Mouse (Mus musculus) lung, adult 2 months (tissue): ENCODE measurements around the gene Glyr1. TPM values are rescaled to one million over a fixed set of nuclear protein-coding genes. Genes with fewer than 3 reads are reported as not detected.

Experiments
- DNase-seq: peaks from one replicate; pipeline ENCODE4 v3.0.0; 2022
- H3K4me1 ChIP-seq: fragments of 200-500 bp; 2 replicates; pipeline ENCODE4 v1.6.1; 2011; ENCODE audit warnings: low read length; ENCODE audit not compliant: control insufficient read depth, insufficient read depth
- H3K4me3 ChIP-seq: fragments of 200-500 bp; replicated peaks from 2 replicates; pipeline ENCODE3; 2011; ENCODE audit warnings: low read depth, mild to moderate bottlenecking, control low read depth, low read length; ENCODE audit errors: extremely low read depth
- CTCF ChIP-seq: fragments of 200-500 bp; IDR thresholded peaks from 2 replicates; pipeline ENCODE4 v1.5.1; 2011; ENCODE audit warnings: mild to moderate bottlenecking, low read length, control low read depth; ENCODE audit not compliant: insufficient read depth
- POLR2A ChIP-seq: fragments of 200-500 bp; IDR thresholded peaks from 2 replicates; pipeline ENCODE4 v1.6.1; 2011; ENCODE audit warnings: low read depth, mild to moderate bottlenecking, control low read depth, low read length, borderline replicate concordance; ENCODE audit errors: extremely low read depth
- WGBS: fragments of 180-500 bp; shearing (Covaris S2); methylation state at CpG from one replicate; pipeline ENCODE4 v1.1.7; 2018; 5-methylcytosine and 5-hydroxymethylcytosine counted together
- polyA plus RNA-seq: library from polyadenylated mRNA; depleted of rRNA; stranded (reverse); fragments of >200 nt; gene quantifications from 2 replicates; pipeline ENCODE4 v1.2.3, GENCODE M21; 2012; rRNA removed

Glyr1 gene
- polyA plus RNA-seq, 1 experiment = 60.1 TPM

- 77% methylated on average over 3 of the region's 3 CpGs for WGBS
- TF ChIP-seq CTCF (no peak), POLR2A (no peak)
- Histone ChIP-seq H3K4me3 (no peak overlapping the region), H3K4me1 (peaks cover 16% of the 10 kb centered on the region)
- no peak for DNase-seq
Measured at GRCm38 (mm10) chr16:4968426-4968825, 81.2 kb downstream of the Glyr1 start.

- no peak overlapping the region for H3K4me3 ChIP-seq
- no peak for TF ChIP-seq POLR2A
- TF ChIP-seq CTCF = no peak
- WGBS = 88% methylated on average over 8 of the region's 8 CpGs
- DNase-seq = no peak
- H3K4me1 ChIP-seq = peaks cover 11% of the 10 kb centered on the region
Measured at GRCm38 (mm10) chr16:4965392-4966129, 84.1 kb downstream of the Glyr1 start.

DNA sequence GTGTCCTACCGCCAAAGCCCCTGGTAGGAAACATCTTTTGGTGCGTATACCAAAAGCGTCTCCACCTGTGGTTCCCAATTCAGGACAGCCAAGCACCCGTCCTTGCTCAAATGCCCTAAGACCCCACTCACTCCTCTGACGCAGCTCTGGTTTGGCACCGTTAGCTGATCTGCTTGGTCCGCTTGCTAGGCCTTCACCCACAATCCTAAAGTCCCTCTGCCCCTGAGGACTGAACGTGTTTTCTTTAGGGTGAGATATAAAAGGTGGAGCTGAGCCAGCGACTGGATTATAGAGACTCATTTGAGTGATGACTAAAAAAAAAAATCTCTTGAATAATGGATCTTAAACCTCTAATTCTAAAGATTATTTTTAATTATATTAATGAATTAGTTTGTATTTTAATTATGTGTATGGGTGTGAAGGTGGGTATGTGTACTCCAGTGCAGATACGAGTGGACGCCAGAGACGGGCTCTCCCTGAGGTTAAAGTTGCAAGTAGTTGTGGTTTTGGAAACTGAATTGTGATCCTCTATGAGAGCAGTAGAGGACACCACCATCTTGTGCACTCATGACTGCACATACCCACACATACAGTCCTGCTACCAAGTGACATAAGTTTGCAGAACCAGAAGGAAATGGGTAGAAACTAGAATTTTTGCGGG is 84.8 kb downstream of the Glyr1 start:
- 14% methylated on average over 13 of the region's 13 CpGs for WGBS
- peak overlapping the region; percentile 90 for H3K4me3 ChIP-seq
- no peak for TF ChIP-seq POLR2A
- no peak for TF ChIP-seq CTCF
- H3K4me1 ChIP-seq = peaks cover 11% of the 10 kb centered on the region
- DNase-seq = no peak

Other genes with a start within 250 kb of the Glyr1 start
- 4.9 and 5.2 TPM in 2 replicates for gene 4930562C15Rik, start 214.4 kb downstream of the Glyr1 start, polyA plus RNA-seq
- 62.1 and 69.5 TPM in 2 replicates for gene Ubald1, start 169.5 kb downstream of the Glyr1 start, polyA plus RNA-seq
- 124 and 140 TPM in 2 replicates for gene Mgrn1, start 163.6 kb downstream of the Glyr1 start, polyA plus RNA-seq
- gene Nudt16l1, start 111.1 kb downstream of the Glyr1 start, polyA plus RNA-seq = 75.8 and 79.6 TPM in 2 replicates
- gene Anks3, start 85.7 kb downstream of the Glyr1 start, polyA plus RNA-seq = 55.9 and 58.6 TPM in 2 replicates
- gene Sept12, start 52.0 kb downstream of the Glyr1 start, polyA plus RNA-seq = not detected in 2 replicates
- 73.2 and 81.3 TPM in 2 replicates for gene Smim22, start 42.6 kb downstream of the Glyr1 start, polyA plus RNA-seq
- gene Rogdi, start 36.3 kb downstream of the Glyr1 start, polyA plus RNA-seq = 108 and 117 TPM in 2 replicates
- 33.5 and 46.2 TPM in 2 replicates for gene Ubn1, start 194 bp upstream of the Glyr1 start, polyA plus RNA-seq
- 16.8 and 34.2 TPM in 2 replicates for gene Ppl, start 82.6 kb upstream of the Glyr1 start, polyA plus RNA-seq
- 1.3 and 2.9 TPM in 2 replicates for gene Sec14l5, start 97.2 kb upstream of the Glyr1 start, polyA plus RNA-seq
- gene Nagpa, start 154.1 kb upstream of the Glyr1 start, polyA plus RNA-seq = 48.6 and 59.7 TPM in 2 replicates
- gene AU021092, start 172.4 kb upstream of the Glyr1 start, polyA plus RNA-seq = 122 and 139 TPM in 2 replicates
- gene Alg1, start 183.8 kb upstream of the Glyr1 start, polyA plus RNA-seq = 64.6 and 74.1 TPM in 2 replicates
- 46.1 and 60.1 TPM in 2 replicates for gene Eef2kmt, start 206.1 kb upstream of the Glyr1 start, polyA plus RNA-seq